Mouse (Mus musculus) retina, postnatal 1 day (tissue): Measurements from ENCODE around the gene Zglp1.
"Not testable (repeated sequence)": the region's sequence is repeated elsewhere in the genome, so short reads cannot be mapped to it uniquely, and the experiment has no call there.

Experiments
- DNase-seq: peaks from one replicate; pipeline ENCODE4 v3.0.0-alpha.2; 2012

Gene Zglp1

GRCm38 (mm10) chr9:21062928-21063327 is 4.0 kb downstream of the Zglp1 start:
- DNase-seq = no peak

DNA sequence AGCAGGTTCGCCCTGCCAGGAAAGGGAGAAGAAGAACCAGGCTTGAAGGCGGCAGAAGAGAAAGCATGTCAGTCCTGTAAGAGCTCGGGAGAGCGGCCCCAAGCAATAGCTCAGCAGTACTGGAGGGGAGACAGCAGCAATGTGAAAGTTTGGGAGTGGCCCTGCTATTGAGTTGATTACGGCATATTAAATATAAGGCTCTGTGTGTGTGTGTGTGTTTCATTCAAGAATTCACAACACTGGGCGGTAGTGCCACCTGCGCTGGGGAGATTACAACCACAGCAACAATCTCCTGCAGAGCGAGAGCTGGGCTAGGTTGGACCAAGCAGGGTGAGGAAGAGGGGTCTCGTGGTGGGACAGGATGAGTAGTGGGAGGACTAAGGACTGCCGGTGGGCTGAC is 15.3 kb downstream of the Zglp1 start:
- DNase-seq = no peak

GRCm38 (mm10) chr9:21045235-21045634 is 21.7 kb downstream of the Zglp1 start:
- DNase-seq = no peak

GRCm38 (mm10) chr9:21044785-21045184 is 22.1 kb downstream of the Zglp1 start:
- not testable (repeated sequence) for DNase-seq

DNA sequence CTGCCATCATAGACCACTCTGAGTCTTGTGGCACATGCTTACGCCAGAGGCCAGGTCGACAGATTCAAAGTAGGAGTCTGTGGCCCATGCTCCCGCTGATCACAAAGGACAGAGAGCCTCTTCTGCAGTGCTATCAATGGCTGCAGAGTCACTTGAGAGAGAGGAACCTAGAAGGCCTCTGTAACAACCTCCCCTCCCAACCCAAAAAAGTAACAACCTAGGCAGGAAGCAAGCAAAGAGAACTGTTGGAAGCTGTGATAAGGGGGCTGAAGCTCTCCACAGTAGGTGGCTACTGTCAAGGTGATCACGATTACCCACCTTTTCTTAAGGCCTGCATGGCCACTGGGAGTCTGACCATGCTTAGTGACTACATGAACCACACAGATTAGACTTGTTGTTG is 23.3 kb downstream of the Zglp1 start:
- no peak for DNase-seq

- DNase-seq = no peak
Observed at GRCm38 (mm10) chr9:21041308-21041707, 25.6 kb downstream of the Zglp1 start.

GRCm38 (mm10) chr9:21039779-21040178 is 27.1 kb downstream of the Zglp1 start:
- DNase-seq = no peak

- peak; percentile 87 for DNase-seq
Observed at GRCm38 (mm10) chr9:21037481-21037891, 29.4 kb downstream of the Zglp1 start.

- no peak for DNase-seq
Observed at GRCm38 (mm10) chr9:21036666-21037065, 30.2 kb downstream of the Zglp1 start.

DNA sequence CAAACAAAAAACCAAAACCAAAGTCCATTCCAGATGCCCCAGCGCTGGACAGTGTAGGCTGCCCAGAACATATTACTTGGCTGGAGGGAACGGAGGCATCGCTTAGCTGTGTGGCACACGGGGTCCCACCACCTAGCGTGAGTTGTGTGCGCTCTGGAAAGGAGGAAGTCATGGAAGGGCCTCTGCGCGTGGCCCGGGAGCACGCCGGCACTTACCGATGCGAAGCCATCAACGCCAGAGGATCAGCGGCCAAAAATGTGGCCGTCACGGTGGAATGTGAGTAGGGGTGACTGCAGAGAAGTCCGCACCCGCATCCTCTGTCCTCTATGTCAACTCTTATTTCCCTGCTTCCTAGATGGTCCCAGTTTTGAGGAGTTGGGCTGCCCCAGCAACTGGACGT is 30.7 kb downstream of the Zglp1 start:
- DNase-seq = no peak

- no peak for DNase-seq
Observed at GRCm38 (mm10) chr9:21035586-21035985, 31.3 kb downstream of the Zglp1 start.

GRCm38 (mm10) chr9:21034481-21035085 is 32.3 kb downstream of the Zglp1 start:
- DNase-seq = peak; percentile 53

- DNase-seq = peak; percentile 90
Observed at GRCm38 (mm10) chr9:21033136-21033535, 33.8 kb downstream of the Zglp1 start.

- no peak for DNase-seq
Observed at GRCm38 (mm10) chr9:21032491-21032890, 34.4 kb downstream of the Zglp1 start.

DNA sequence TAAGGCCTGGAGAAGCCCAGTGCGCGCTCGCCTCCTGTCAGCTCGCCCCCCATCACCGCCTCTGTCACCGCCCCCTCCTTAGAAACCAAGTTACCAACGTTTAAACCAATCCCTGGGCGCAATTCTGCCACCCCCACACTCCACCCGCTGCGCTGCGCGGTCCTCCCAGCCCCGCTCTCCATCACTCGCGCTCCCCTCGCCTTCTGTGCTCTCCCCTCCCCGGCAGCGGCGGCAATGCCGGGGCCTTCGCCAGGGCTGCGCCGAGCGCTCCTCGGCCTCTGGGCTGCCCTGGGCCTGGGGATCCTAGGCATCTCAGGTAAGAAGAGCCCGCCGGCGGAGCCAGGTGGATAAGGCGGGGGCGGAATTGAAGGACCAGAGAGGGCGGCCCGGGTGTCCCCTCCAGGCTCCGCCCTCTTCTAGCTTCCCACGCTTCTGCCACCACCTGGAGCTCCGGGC is 35.0 kb downstream of the Zglp1 start, which contains the start of gene Icam5:
Icam5 (plus strand) TSS at position 178 of the 456 bp plus-strand sequence.
- DNase-seq = no peak

DNA sequence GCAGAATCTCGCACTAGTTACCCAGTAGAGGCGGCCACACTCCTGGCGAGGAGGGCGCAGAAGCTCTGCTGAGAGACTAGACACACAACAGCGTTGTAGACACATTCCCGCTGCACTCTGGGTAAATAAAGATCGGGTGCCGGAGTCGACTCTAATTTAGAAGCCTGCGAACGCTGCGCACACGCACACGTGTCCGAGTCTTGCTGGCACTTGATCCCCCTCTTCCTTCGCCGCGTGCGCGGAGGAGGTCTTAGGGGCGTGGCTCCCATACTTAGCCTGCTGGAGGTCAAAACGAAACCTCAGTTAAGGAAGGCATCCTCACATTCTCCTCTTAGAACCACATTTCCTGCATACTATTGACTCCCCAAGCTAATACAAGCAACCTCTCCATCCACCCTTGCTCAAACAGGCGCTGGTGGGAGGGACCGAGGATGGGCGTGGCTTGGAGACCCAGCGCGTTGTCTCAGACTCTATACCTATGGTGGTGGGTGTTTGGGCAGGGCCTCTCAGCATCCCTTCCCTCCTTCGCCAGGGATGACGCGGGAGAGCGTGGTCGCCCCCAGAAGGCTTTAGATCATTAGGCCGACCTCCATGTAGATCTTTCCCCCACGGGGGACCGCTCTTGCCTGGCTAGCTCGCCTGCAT is 35.5 kb downstream of the Zglp1 start:
- DNase-seq = peak; percentile 72

DNA sequence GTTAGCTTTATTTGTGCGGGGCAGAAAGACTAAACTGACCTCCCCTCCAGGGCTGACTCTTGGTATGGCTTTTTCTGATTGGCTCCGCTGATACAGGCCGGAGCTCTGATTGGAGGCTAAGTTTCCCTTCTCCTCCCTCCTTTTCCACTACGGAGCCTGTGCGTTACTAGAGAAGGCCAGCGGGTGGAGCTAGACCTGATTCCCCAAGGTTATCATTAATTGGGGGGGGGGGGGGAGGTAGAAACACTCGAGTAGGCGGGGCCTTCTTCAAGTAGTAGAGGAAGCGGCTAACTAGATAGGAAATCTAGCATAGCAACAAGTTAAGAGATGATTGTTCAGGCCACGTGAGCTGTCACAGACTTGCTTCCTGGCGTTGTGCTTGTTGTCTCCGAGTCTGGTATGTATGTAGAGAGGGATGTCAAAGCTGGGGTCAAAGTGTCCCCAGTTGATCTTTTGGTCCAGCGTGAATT is 36.1 kb downstream of the Zglp1 start:
- DNase-seq = peak; percentile 94

GRCm38 (mm10) chr9:21030055-21030600 is 36.8 kb downstream of the Zglp1 start:
- DNase-seq = no peak

DNA sequence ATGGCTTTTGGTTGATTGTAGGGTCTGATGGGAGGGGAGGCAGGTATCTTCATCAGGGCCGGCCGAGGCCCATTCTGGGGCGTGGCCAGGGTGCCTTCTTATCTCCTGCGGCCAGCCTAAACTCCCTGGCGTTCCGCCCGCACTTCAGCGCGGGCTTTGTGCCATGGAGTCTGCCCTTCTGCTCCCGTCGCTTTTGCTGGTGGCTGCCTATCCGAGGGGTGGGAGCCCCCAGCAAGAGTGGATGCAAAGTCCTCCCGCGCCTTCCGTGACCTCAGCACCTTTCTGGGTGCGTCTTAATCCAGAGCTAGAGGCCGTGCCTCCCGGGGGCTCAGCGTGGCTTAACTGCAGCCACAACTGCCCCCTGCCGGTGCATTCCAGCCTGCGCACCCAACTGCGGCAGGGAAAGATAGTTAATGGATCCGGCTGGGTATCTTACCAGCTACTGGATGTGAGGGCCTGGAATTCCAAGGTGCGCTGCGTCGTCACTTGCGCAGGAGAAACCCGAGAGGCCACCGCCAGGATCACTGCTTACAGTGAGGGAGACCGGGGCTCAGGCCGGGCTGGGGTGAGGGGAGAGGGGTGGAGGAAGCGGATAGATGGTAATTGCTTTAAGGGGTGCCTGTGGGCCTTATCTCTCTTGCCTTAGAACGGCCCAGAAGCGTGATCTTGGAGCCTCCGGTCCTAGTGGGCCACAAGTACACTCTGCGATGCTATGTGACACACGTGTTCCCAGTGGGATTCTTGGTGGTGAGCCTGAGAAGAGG is 37.4 kb downstream of the Zglp1 start, which contains the start of gene Icam4:
Icam4 (plus strand) TSS at position 83 of the 764 bp plus-strand sequence.
- peak; percentile 87 for DNase-seq

- no peak for DNase-seq
Observed at GRCm38 (mm10) chr9:21028560-21029110, 38.3 kb downstream of the Zglp1 start.

DNA sequence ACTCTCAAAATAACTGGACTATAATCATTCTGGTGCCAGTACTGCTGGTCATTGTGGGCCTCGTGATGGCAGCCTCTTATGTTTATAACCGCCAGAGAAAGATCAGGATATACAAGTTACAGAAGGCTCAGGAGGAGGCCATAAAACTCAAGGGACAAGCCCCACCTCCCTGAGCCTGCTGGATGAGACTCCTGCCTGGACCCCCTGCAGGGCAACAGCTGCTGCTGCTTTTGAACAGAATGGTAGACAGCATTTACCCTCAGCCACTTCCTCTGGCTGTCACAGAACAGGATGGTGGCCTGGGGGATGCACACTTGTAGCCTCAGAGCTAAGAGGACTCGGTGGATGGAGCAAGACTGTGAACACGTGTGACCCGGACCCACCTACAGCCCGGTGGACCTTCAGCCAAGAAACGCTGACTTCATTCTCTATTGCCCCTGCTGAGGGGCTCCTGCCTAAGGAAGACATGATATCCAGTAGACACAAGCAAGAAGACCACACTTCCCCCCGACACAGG is 39.1 kb downstream of the Zglp1 start:
- DNase-seq = peak; percentile 49

- no peak for DNase-seq
Observed at GRCm38 (mm10) chr9:21026849-21027248, 40.0 kb downstream of the Zglp1 start.
